Mouse (Mus musculus): Measurements from ENCODE around the gene Fbxw25. TPM values are rescaled to one million over a fixed set of nuclear protein-coding genes. Genes with fewer than 3 reads are reported as not detected.
"Not testable (repeated sequence)": the region's sequence is repeated elsewhere in the genome, so short reads cannot be mapped to it uniquely, and the experiment has no call there.

The Fbxw25 gene
- 0.04 TPM in 1 of 2 replicates, not detected in the other for polyA plus RNA-seq (2012; rRNA removed)

DNA sequence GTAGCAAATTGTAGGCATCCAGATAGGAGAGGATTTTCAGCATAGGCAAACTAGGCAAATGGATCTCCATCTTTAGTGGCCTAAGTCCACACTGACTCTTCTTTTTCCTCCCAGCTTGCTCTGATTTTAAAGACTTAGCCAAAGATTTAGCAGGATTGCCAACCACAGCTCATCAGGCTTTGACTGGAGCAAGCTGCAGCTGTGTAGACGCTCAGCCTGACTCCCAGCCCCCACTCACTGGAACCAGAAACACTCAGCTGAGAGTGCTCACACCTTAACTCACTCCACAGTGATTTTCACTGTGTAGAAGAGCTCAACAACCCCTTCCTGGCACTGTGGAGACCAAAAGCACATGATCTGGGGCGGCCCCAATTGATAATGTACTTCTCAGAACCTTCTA is at the start of gene Fbxw25:
TSS of gene Fbxw25 (minus strand) at position 101 of the 400 bp plus-strand sequence.
- DNase-seq (ENCODE audit: low read depth), result not testable (repeated sequence)

DNA sequence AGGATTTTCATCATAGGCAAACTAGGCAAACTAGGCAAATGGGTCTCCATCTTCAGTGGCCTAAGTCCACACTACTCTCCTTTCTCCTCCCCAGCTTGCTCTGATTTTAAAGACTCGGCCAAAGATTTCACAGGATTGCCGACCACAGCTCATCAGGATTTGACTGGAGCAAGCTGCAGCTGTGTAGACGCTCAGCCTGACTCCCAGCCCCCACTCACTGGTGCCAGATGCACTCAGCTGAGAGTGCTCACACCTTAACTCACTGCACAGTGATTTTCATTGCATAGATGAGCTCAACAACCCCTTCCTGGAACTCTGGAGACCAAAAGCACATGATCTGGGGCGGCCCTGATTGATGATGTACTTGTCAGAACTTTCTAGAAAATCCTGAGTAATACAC is 38.1 kb upstream of the Fbxw25 start, which contains the start of gene Fbxw18:
TSS of gene Fbxw18 (minus strand) at position 101 of the 400 bp plus-strand sequence.
- not testable (repeated sequence) for DNase-seq (ENCODE audit: low read depth)

DNA sequence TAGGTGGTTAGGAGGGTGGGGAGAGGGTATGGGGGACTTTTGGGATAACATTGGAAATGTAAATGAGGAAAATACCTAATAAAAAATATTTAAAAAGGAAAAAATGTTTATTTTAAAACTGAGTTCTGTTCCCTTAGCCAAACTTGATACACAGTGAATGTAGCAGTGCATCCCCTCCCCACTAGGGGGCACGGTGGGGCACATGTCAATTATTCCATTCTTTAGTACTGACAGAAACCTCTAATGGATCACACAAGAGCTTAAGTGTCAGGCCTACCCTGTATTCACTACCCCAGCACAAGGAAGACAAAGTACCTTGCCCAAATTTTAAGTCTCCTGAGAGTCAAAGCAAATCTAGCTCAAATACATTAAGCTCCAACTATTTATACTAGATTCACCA is 20.8 kb upstream of the Fbxw25 start:
- TF ChIP-seq POLR2A (IDR thresholded peaks at IDR 0.05; ENCODE audit: borderline replicate concordance, extremely low read depth, insufficient read depth, insufficient read length, poor library complexity, severe bottlenecking) (no peak), CTCF (IDR thresholded peaks at IDR 0.05; ENCODE audit: borderline replicate concordance, extremely low read depth, insufficient read depth, insufficient read length) (peak; percentile 52; the same call in 1 of the 2 replicates)
- DNase-seq (ENCODE audit: low read depth), result peak; percentile 24

DNA sequence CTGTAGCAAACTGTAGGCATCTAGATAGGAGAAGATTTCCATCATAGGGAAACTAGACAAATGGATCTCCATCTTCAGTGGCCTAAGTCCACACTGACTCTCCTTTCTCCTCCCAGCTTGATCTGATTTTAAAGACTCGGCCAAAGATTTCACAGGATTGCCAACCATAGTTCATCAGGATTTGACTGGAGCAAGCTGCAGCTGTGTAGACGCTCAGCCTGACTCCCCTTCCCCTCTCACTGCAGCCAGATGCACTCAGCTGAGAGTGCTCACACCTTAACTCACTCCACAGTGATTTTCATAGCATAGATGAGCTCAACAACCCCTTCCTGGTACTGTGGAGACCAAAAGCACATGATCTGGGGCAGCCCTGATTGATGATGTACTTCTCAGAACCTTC is 38.5 kb downstream of the Fbxw25 start, which contains the start of gene Fbxw24:
TSS of gene Fbxw24 (minus strand) at position 101 of the 400 bp plus-strand sequence.
- DNase-seq (ENCODE audit: low read depth), result not testable (repeated sequence)

DNA sequence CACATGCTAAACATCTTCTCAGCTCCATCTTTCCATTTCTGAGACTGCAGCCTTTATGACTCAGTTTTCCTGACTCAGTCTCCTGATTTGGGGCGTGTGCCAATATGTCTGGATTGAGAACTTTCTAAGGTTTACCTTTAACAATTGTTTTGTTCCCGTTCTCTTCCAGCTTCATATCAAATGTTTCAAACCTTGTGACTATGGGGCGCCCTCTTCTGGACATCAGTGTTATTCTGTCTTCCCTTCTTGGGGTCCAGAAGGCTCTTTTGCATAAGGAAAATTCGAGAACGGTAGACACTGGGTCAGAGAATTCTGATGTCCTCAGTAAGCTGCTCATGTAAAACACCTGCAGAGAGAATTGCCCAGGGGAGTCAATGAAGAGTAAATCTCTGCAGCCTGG is 57.6 kb downstream of the Fbxw25 start:
- DNase-seq (ENCODE audit: low read depth), result peak; percentile 39

DNA sequence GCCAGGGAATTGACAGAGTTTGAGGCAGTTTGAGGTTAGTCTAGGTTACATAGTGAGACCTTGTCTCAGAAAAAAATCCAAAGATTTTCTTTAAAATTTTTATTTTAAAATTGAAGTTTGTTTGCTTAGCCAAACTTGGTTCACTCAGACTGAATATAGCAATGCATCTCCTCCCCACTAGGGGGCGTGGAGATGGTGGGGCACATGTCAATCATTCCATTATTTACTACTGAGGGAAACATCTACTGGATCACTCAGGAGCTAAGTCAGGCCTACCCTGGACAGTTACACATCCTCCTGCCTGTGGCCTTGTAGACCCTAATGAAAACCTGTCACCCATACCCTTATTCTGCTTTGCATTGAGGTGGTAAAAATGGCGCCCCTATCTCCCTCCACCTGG is 62.3 kb downstream of the Fbxw25 start:
- DNase-seq (ENCODE audit: low read depth), result not testable (repeated sequence)

DNA sequence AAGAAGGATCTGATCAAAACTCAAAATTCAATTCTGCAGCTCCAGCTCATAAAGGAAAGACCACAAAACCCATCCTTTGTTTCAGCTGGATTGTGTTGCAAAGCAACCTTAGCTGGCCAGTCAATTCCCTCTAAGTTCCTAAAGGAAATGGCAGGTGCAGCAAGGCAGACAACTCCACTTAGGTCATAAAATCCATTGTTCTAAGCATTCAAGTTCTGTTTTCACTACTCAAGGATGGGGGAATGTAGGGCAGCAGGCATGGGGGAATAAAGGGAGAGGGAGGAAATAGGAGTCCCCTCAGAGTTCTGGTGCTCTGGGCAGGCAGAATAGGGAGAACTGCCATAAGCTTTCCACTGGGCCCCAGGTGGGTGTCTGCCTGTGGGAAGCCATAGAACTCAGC is 67.2 kb downstream of the Fbxw25 start:
- DNase-seq (ENCODE audit: low read depth), result no peak
- TF ChIP-seq POLR2A (IDR thresholded peaks at IDR 0.05; ENCODE audit: borderline replicate concordance, extremely low read depth, insufficient read depth, insufficient read length, poor library complexity, severe bottlenecking), result no peak
- no peak for TF ChIP-seq CTCF (IDR thresholded peaks at IDR 0.05; ENCODE audit: borderline replicate concordance, extremely low read depth, insufficient read depth, insufficient read length)

Other genes with a start within 250 kb of the Fbxw25 start
- gene Fbxw16, start 215.5 kb downstream of the Fbxw25 start, polyA plus RNA-seq (2012; rRNA removed), result not detected in 2 replicates
- gene Fbxw19, start 168.8 kb downstream of the Fbxw25 start, polyA plus RNA-seq (2012; rRNA removed), result not detected in 2 replicates
- gene Fbxw15, start 96.4 kb downstream of the Fbxw25 start, polyA plus RNA-seq (2012; rRNA removed), result 0.15 TPM in 1 of 2 replicates, not detected in the other
- 0.09 and 0.12 TPM in 2 replicates for gene Fbxw24, start 38.6 kb downstream of the Fbxw25 start, polyA plus RNA-seq (2012; rRNA removed)
- gene Fbxw18, start 38.0 kb upstream of the Fbxw25 start, polyA plus RNA-seq (2012; rRNA removed), result not detected in 2 replicates
- 0.05 TPM in 1 of 2 replicates, not detected in the other for gene Fbxw26, start 81.4 kb upstream of the Fbxw25 start, polyA plus RNA-seq (2012; rRNA removed)
- 0.45 TPM in 1 of 2 replicates, not detected in the other for gene Fbxw27, start 126.0 kb upstream of the Fbxw25 start, polyA plus RNA-seq (2012; rRNA removed)
- not detected in 2 replicates for gene Spink8, start 147.6 kb upstream of the Fbxw25 start, polyA plus RNA-seq (2012; rRNA removed)
- 54.5 and 62.4 TPM in 2 replicates for gene Nme6, start 168.1 kb upstream of the Fbxw25 start, polyA plus RNA-seq (2012; rRNA removed)
- 0.53 and 0.94 TPM in 2 replicates for gene Camp, start 185.0 kb upstream of the Fbxw25 start, polyA plus RNA-seq (2012; rRNA removed)
- gene Cdc25a, start 210.9 kb upstream of the Fbxw25 start, polyA plus RNA-seq (2012; rRNA removed), result 15.4 and 16.7 TPM in 2 replicates